Mouse (Mus musculus) olfactory bulb, adult 2 months (tissue): ENCODE results near the gene Rbm4b. TPM values are rescaled to one million over a fixed set of nuclear protein-coding genes. Genes with fewer than 3 reads are reported as not detected.

Source experiments
- H3K27ac ChIP-seq: fragments of 200-500 bp; 2 replicates; pipeline ENCODE4 v1.5.1; 2012; ENCODE audit warnings: low read depth, low read length; ENCODE audit not compliant: insufficient read depth
- H3K4me1 ChIP-seq: fragments of 200-500 bp; 2 replicates; pipeline ENCODE4 v1.6.1; 2012; ENCODE audit warnings: low read length; ENCODE audit not compliant: control insufficient read depth, insufficient read depth
- H3K4me3 ChIP-seq: fragments of 200-500 bp; 2 replicates; pipeline ENCODE4 v1.5.1; 2012; ENCODE audit warnings: mild to moderate bottlenecking, low read depth, low read length, moderate library complexity; ENCODE audit not compliant: insufficient read depth
- CTCF ChIP-seq: fragments of 200-500 bp; IDR thresholded peaks from 2 replicates; pipeline ENCODE4 v1.5.1; 2012; ENCODE audit warnings: low read depth, mild to moderate bottlenecking, low read length, moderate library complexity; ENCODE audit not compliant: insufficient read depth
- POLR2A ChIP-seq: fragments of 200-500 bp; IDR thresholded peaks from 2 replicates; pipeline ENCODE4 v1.6.1; 2012; ENCODE audit warnings: mild to moderate bottlenecking, low read depth, low read length, moderate library complexity; ENCODE audit not compliant: insufficient read depth
- WGBS: fragments of 180-500 bp; shearing (Covaris S2); methylation state at CpG from one replicate; pipeline ENCODE4 v1.1.7; 2018; 5-methylcytosine and 5-hydroxymethylcytosine counted together
- polyA plus RNA-seq: library from polyadenylated mRNA; stranded (reverse); fragments of >200 nt; gene quantifications from 2 replicates; pipeline ENCODE4 v1.2.4, GENCODE M21; 2012; ENCODE audit warnings: low replicate concordance; ENCODE audit not compliant: missing spikeins, insufficient read depth, insufficient read length

Rbm4b gene
- polyA plus RNA-seq, 1 experiment: not detected

GRCm38 (mm10) chr19:4718716-4719115 lies 37.6 kb upstream of the Rbm4b start:
- TF ChIP-seq POLR2A: no peak
- no peak for TF ChIP-seq CTCF
- Histone ChIP-seq H3K4me3 (no peak overlapping the region), H3K27ac (no peak overlapping the region), H3K4me1 (peaks cover 30% of the 10 kb centered on the region)
- WGBS: 46% methylated on average over 12 of the region's 12 CpGs

DNA sequence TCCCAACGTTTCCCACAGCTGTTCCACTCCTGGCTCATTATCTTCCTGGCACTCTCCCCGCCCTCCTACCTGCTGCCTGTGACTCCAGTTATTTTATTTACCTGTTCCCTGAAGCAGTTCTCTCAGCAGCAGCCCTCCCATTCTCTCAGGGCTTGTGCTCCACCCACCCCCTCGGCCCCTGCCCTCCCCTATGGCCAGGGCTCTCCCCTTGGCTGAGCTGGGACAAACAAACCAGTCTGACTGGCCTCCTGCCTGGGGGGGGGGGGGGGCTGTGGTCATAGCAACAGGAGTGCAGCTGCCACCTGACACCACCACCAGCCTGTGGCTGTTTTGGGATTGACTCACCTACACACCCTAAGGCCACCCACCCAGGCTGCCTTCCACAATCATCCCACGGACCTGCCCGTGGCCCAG lies 36.9 kb upstream of the Rbm4b start:
- 26% methylated on average over 5 of the region's 5 CpGs for WGBS
- Histone ChIP-seq H3K4me3 (no peak overlapping the region), H3K4me1 (peaks cover 26% of the 10 kb centered on the region), H3K27ac (no peak overlapping the region)
- TF ChIP-seq POLR2A (no peak), CTCF (no peak)

GRCm38 (mm10) chr19:4720112-4720511 lies 36.2 kb upstream of the Rbm4b start:
- no peak overlapping the region for H3K4me3 ChIP-seq
- H3K27ac ChIP-seq: no peak overlapping the region
- no peak for TF ChIP-seq CTCF
- no peak for TF ChIP-seq POLR2A
- peaks cover 19% of the 10 kb centered on the region for H3K4me1 ChIP-seq
- WGBS: 85% methylated on average over 15 of the region's 15 CpGs

GRCm38 (mm10) chr19:4720671-4721244 lies 35.5 kb upstream of the Rbm4b start:
- 33% methylated on average over 11 of the region's 11 CpGs for WGBS
- no peak for TF ChIP-seq CTCF
- no peak for TF ChIP-seq POLR2A
- H3K4me3 ChIP-seq: no peak overlapping the region
- peaks cover 19% of the 10 kb centered on the region for H3K4me1 ChIP-seq
- no peak overlapping the region for H3K27ac ChIP-seq

DNA sequence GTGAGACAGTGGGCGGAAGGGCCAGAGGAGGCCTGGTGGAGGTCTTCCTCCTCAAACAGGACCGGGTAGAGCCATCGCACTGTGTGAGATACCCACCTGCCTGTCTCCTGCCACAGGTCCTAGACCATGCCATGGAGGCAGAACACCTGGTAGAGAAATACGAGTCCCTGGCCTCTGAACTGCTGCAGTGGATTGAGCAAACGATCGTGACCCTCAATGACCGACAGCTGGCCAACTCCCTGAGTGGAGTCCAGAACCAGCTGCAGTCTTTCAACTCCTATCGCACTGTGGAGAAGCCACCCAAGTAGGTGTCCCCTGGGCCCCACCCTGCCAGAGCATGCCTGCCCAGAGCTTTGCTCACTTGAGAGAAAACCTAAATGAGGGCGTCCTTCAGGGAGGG lies 27.1 kb upstream of the Rbm4b start:
- no peak overlapping the region for H3K4me3 ChIP-seq
- WGBS: 84% methylated on average over 9 of the region's 9 CpGs
- TF ChIP-seq CTCF: no peak
- TF ChIP-seq POLR2A: no peak

DNA sequence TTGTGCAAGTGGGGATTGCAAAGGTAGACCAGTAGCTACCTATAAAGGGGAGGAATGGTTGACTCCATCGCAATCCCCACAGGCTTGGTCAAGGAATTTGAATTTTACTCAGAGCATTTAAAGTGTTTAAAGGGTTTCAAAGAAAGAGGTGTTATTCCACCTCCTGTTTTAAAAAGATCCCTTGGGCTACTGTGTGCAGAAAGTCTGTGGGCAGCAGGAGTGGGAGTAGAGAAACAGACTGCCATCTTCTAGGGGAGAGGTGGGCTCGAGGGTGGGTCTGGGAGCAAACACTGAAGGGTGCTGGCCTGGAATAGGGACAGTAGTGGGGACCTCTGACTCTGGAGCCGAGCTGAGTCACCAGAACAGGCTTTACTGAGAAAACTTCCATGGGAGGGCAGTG lies 23.2 kb upstream of the Rbm4b start:
- TF ChIP-seq CTCF: no peak
- TF ChIP-seq POLR2A: no peak
- H3K4me1 ChIP-seq: peaks cover 5% of the 10 kb centered on the region; the same call in 1 of the 2 replicates
- WGBS: 78% methylated on average over 3 of the region's 3 CpGs
- no peak overlapping the region for H3K27ac ChIP-seq
- no peak overlapping the region for H3K4me3 ChIP-seq

More for the DNA sequence above, 27.1 kb upstream of the Rbm4b start:
- Histone ChIP-seq H3K4me1 (0 out of 2 replicates have a peak, but pooled peaks cover under 1% of the 10 kb centered on the region), H3K27ac (no peak overlapping the region)

- no peak overlapping the region for H3K27ac ChIP-seq
- H3K4me3 ChIP-seq: no peak overlapping the region
- no peak for TF ChIP-seq POLR2A
- no peak for TF ChIP-seq CTCF
- WGBS: 84% methylated on average over 13 of the region's 13 CpGs
- peaks cover 18% of the 10 kb centered on the region for H3K4me1 ChIP-seq
Measured at GRCm38 (mm10) chr19:4737866-4738265, 18.4 kb upstream of the Rbm4b start.

- 93% methylated on average over 11 of the region's 11 CpGs for WGBS
- peaks cover 18% of the 10 kb centered on the region for H3K4me1 ChIP-seq
- no peak overlapping the region for H3K27ac ChIP-seq
- no peak for TF ChIP-seq CTCF
- no peak for TF ChIP-seq POLR2A
- H3K4me3 ChIP-seq: no peak overlapping the region
Measured at GRCm38 (mm10) chr19:4739053-4739452, 17.2 kb upstream of the Rbm4b start.

DNA sequence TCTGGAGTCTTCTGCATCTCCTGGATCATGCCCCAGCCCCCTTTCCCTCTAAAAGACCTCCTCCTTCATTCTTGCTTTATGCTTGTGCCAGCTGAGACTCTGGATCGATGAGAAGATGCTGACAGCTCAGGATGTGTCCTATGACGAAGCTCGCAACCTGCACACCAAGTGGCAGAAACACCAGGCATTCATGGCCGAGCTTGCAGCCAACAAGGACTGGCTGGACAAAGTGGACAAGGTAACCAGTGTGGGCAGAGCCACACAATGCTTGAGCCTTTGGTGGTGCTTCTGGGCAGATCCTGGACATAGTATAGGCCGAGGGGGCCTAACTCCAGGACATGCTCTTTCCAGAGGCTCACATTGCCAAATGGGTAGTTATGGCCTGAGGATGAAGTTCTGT lies 16.5 kb upstream of the Rbm4b start:
- Histone ChIP-seq H3K27ac (no peak overlapping the region), H3K4me1 (peaks cover 13% of the 10 kb centered on the region)
- WGBS: 89% methylated on average over 5 of the region's 5 CpGs

More for the DNA sequence above, 16.5 kb upstream of the Rbm4b start:
- H3K4me3 ChIP-seq: no peak overlapping the region
- TF ChIP-seq POLR2A: no peak
- no peak for TF ChIP-seq CTCF
